Mouse (Mus musculus) liver, embryonic 16.5 days (tissue): ENCODE measurements around the gene Rxrb. TPM values are rescaled to one million over a fixed set of nuclear protein-coding genes. Genes with fewer than 3 reads are reported as not detected.
A peak's percentile ranks its signal among the peaks of the same experiment; 100 is the strongest.
"Not testable (repeated sequence)": the region's sequence is repeated elsewhere in the genome, so short reads cannot be mapped to it uniquely, and the experiment has no call there.

Source experiments
- ATAC-seq: fragments of 200-750 bp; cut with Nextera tagmentation; 2 replicates; pipeline ENCODE4 v1.8.0; 2017; ENCODE audit warnings: low read depth, mild to moderate bottlenecking, moderate number of reproducible peaks, moderate library complexity
- H3K27ac ChIP-seq: fragments of 300-500 bp; sonication (generic); 2 replicates; pipeline ENCODE4 v1.5.1; 2014; ENCODE audit warnings: mild to moderate bottlenecking, low read length
- H3K27me3 ChIP-seq: fragments of 300-500 bp; sonication (generic); 2 replicates; pipeline ENCODE4 v1.6.1; 2014; ENCODE audit warnings: low read depth, low read length, mixed read lengths; ENCODE audit not compliant: control insufficient read depth, insufficient read depth
- H3K36me3 ChIP-seq: fragments of 300-500 bp; sonication (generic); 2 replicates; pipeline ENCODE4 v1.6.1; 2014; ENCODE audit warnings: mild to moderate bottlenecking; ENCODE audit not compliant: control insufficient read depth, insufficient read depth
- H3K4me1 ChIP-seq: fragments of 300-500 bp; sonication (generic); 2 replicates; pipeline ENCODE4 v1.6.1; 2014; ENCODE audit warnings: low read depth, low read length, mixed read lengths; ENCODE audit not compliant: control insufficient read depth
- H3K4me2 ChIP-seq: fragments of 300-500 bp; sonication (generic); 2 replicates; pipeline ENCODE4 v1.6.1; 2014; ENCODE audit warnings: low read depth, low read length, mixed read lengths
- H3K4me3 ChIP-seq: fragments of 300-500 bp; sonication (generic); 2 replicates; pipeline ENCODE4 v1.5.1; 2014; ENCODE audit warnings: low read depth, mild to moderate bottlenecking, low read length
- H3K9ac ChIP-seq: fragments of 300-500 bp; sonication (generic); 2 replicates; pipeline ENCODE4 v1.6.1; 2014; ENCODE audit warnings: low read depth, low read length
- H3K9me3 ChIP-seq: fragments of 300-500 bp; sonication (generic); replicated peaks from 2 replicates; pipeline ENCODE4 v1.6.1; 2016; ENCODE audit warnings: low read length; ENCODE audit not compliant: control insufficient read depth
- WGBS: fragments of 180-500 bp; shearing (Covaris S2); extraction: QIAGEN DNeasy Blood & Tissue Kit; methylation state at CpG from one replicate; pipeline ENCODE4 v1.1.7; 2014; ENCODE audit not compliant: insufficient replicate concordance; 5-methylcytosine and 5-hydroxymethylcytosine counted together
- polyA plus RNA-seq: library from polyadenylated mRNA; unstranded; fragments of >200 nt; fragmentation: Nextera tagmentation; extraction: Ambion mirVana; gene quantifications from 2 replicates; pipeline ENCODE4 v1.2.1, GENCODE M21; 2015

Rxrb gene
- polyA plus RNA-seq, 1 experiment from 2014 or later = 15.7 TPM

DNA sequence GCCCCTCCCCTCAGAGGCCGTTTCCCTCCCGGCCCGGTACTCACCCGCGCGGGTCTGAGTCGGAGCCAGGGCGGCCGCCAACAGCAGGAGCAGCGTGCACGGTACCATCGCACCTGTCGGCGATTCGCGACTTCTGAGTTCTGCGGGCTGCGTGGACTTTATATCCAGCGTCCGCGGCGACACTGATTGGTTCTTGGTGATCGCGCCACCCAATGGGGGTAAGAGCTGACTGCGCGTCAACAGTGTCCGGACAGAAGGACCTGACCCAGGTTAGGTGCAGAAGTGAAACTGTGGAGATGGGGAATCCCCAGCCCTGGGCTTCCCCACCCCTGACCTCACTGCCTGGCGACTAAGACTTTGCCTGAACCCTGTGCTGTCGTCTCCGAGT lies 31.5 kb upstream of the Rxrb start, which contains the start of gene H2-K1:
H2-K1 (minus strand) TSS at position 198 of the 388 bp plus-strand sequence.
- 0 out of 2 replicates have a peak within 1 kb of the TSS, but pooled peaks have one; percentile 14 for H3K27ac ChIP-seq
- under 1% methylated on average over 30 of the region's 30 CpGs for WGBS

GRCm38 (mm10) chr17:34000796-34001195 lies 30.8 kb upstream of the Rxrb start:
- peak overlapping the region; percentile 71; the same call in 1 of the 2 replicates for H3K4me3 ChIP-seq
- WGBS = 40% methylated on average over 2 of the region's 2 CpGs
- not testable (repeated sequence) for H3K4me1 ChIP-seq, H3K27ac ChIP-seq, H3K9me3 ChIP-seq, ATAC-seq, H3K36me3 ChIP-seq, H3K9ac ChIP-seq
- H3K27me3 ChIP-seq = peaks cover 11% of the 10 kb centered on the region
- H3K4me2 ChIP-seq = peak overlapping the region; percentile 96; the same call in 1 of the 2 replicates

More for the DNA sequence above, 31.5 kb upstream of the Rxrb start, which contains the start of gene H2-K1:
- H3K9me3 ChIP-seq = no peaks in the 10 kb centered on the region
- ATAC-seq = peak; percentile 94
- H3K4me1 ChIP-seq = peaks cover 4% of the 10 kb centered on the region
- H3K27me3 ChIP-seq = peaks cover 11% of the 10 kb centered on the region
- H3K9ac ChIP-seq = peak within 1 kb of the TSS; percentile 69
- no peaks in the 10 kb centered on the region for H3K36me3 ChIP-seq
- peak within 1 kb of the TSS; percentile 71 for H3K4me3 ChIP-seq
- H3K4me2 ChIP-seq = peak within 1 kb of the TSS; percentile 96

- Histone ChIP-seq H3K9ac (no peak overlapping the region), H3K27ac (no peak overlapping the region), H3K4me1 (peaks cover 4% of the 10 kb centered on the region), H3K4me3 (no peak overlapping the region), H3K36me3 (no peaks in the 10 kb centered on the region), H3K27me3 (peaks cover 11% of the 10 kb centered on the region), H3K4me2 (no peak overlapping the region), H3K9me3 (no peaks in the 10 kb centered on the region)
- 3% methylated on average over 5 of the region's 5 CpGs for WGBS
- no peak for ATAC-seq
Measured at GRCm38 (mm10) chr17:34003426-34003825, 28.2 kb upstream of the Rxrb start.

DNA sequence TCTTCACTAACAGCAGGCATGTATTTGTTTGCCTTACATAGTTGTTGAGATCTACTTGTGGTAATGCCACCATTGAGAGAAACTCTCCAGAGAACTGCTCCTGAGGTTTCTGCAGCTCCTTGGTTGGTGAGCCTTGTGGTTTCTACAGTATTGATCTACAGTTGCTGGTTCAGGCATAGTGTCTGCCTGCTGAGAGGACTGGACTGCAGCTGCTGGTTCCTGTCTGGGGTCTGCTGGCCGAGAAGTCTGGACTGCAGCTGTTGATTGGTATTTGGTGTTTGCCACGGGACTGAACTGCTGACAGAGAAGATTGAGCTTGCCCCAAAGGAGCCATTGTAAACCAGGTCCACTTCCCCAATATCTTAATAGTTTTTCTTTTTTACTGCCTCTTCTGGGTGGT lies 25.0 kb upstream of the Rxrb start:
- no peak overlapping the region for H3K27ac ChIP-seq
- no peaks in the 10 kb centered on the region for H3K27me3 ChIP-seq
- H3K4me1 ChIP-seq = no peaks in the 10 kb centered on the region; the same call in 1 of the 2 replicates
- H3K9ac ChIP-seq = no peak overlapping the region
- no peak overlapping the region for H3K4me3 ChIP-seq
- H3K9me3 ChIP-seq = no peaks in the 10 kb centered on the region
- no peaks in the 10 kb centered on the region for H3K36me3 ChIP-seq
- 28% methylated on average over 2 of the region's 2 CpGs for WGBS
- H3K4me2 ChIP-seq = no peak overlapping the region
- ATAC-seq = no peak

DNA sequence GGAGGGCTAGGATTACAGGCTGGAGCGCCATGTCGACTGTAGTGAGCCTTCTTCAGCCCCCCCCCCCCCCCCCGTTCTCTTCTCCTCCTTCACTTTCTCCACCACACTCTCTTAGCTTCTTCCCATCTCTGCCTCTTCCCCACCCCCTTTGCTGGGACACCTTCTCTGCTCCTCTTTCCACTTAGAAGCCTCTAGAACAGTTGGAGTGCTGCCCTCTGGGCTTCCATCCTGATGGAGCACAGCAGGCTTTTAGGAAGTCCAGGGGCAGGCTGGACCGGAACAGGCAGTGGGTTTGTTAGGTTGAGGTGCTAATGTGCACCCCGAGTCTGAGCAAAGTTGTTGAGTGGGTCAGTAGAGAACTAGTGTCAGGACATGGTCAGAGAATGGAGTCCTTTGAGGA lies 21.5 kb upstream of the Rxrb start:
- no peak overlapping the region for H3K9ac ChIP-seq
- no peak for ATAC-seq
- H3K9me3 ChIP-seq = no peaks in the 10 kb centered on the region
- no peak overlapping the region for H3K4me3 ChIP-seq
- H3K4me1 ChIP-seq = no peaks in the 10 kb centered on the region
- H3K27ac ChIP-seq = no peak overlapping the region
- no peaks in the 10 kb centered on the region for H3K36me3 ChIP-seq
- no peaks in the 10 kb centered on the region for H3K27me3 ChIP-seq
- WGBS = 50% methylated on average over 5 of the region's 5 CpGs
- no peak overlapping the region for H3K4me2 ChIP-seq

DNA sequence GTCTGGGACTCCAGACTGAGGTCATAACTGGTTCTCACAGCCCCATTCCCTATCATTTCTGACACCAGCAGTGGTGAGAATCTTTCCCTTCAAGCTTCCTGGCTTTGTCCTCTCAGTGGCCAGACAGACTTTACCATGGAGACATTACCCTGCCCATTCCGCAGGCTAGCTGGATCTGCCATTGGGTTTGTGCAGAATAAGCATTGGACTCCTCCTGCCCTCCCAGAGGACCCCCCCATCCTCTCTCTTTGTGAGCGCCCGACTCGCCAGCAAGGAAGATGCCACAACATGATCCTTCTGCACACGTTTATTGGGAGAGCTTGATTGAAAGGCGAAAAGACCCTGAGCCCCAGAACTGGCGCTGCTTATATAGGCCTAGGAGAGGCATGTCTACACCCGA lies 18.2 kb upstream of the Rxrb start:
- H3K4me3 ChIP-seq = no peak overlapping the region
- no peak overlapping the region for H3K9ac ChIP-seq
- no peaks in the 10 kb centered on the region for H3K9me3 ChIP-seq
- H3K27me3 ChIP-seq = no peaks in the 10 kb centered on the region
- H3K36me3 ChIP-seq = no peaks in the 10 kb centered on the region
- ATAC-seq = no peak
- no peak overlapping the region for H3K4me2 ChIP-seq
- no peaks in the 10 kb centered on the region for H3K4me1 ChIP-seq
- 73% methylated on average over 8 of the region's 8 CpGs for WGBS
- no peak overlapping the region for H3K27ac ChIP-seq

- H3K4me1 ChIP-seq = peaks cover 26% of the 10 kb centered on the region
- no peak overlapping the region for H3K27ac ChIP-seq
- no peak overlapping the region for H3K4me3 ChIP-seq
- no peak overlapping the region for H3K4me2 ChIP-seq
- peaks cover 19% of the 10 kb centered on the region for H3K36me3 ChIP-seq
- no peak for ATAC-seq
- peaks cover 8% of the 10 kb centered on the region for H3K9me3 ChIP-seq
- 80% methylated on average over 22 of the region's 23 CpGs for WGBS
- no peak overlapping the region for H3K9ac ChIP-seq
- no peaks in the 10 kb centered on the region for H3K27me3 ChIP-seq
Measured at GRCm38 (mm10) chr17:34021539-34022413, 9.8 kb upstream of the Rxrb start.

DNA sequence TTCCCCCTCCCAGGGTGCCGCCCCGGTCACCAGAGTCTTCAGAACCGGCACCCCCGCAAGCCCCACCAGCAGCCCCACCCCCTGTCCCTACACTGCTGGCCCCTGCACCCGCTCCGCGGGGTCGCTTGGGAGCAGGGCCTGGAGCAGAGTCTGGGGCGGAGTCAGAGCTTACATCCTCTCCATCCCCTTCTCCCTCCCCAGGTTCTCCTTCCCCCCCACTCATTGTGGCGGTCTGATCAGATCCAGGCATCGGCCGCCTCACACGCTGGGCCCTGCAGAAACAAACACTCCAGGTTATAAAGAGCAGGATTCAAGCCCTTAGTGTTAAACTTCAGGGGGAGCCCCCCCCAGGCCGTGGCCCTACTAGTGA lies 9.2 kb upstream of the Rxrb start:
- Histone ChIP-seq H3K27me3 (no peaks in the 10 kb centered on the region), H3K4me3 (no peak overlapping the region), H3K4me2 (no peak overlapping the region), H3K27ac (no peak overlapping the region), H3K36me3 (peaks cover 19% of the 10 kb centered on the region), H3K4me1 (peaks cover 32% of the 10 kb centered on the region), H3K9ac (no peak overlapping the region), H3K9me3 (peaks cover 8% of the 10 kb centered on the region)
- WGBS = 86% methylated on average over 14 of the region's 14 CpGs
- no peak for ATAC-seq

- Histone ChIP-seq H3K27me3 (no peaks in the 10 kb centered on the region), H3K4me2 (no peak overlapping the region), H3K27ac (no peak overlapping the region), H3K9ac (no peak overlapping the region), H3K36me3 (peaks cover 19% of the 10 kb centered on the region), H3K4me1 (peaks cover 34% of the 10 kb centered on the region), H3K4me3 (no peak overlapping the region), H3K9me3 (peaks cover 8% of the 10 kb centered on the region)
- WGBS = 92% methylated on average over 20 of the region's 20 CpGs
- ATAC-seq = no peak
Measured at GRCm38 (mm10) chr17:34022987-34023386, 8.6 kb upstream of the Rxrb start.
